Mouse (Mus musculus) gastrocnemius, adult 8-10 months (tissue): Measurements from ENCODE around the gene Klk1b22. TPM values are rescaled to one million over a fixed set of nuclear protein-coding genes. Genes with fewer than 3 reads are reported as not detected.
"Not testable (repeated sequence)": the region's sequence is repeated elsewhere in the genome, so short reads cannot be mapped to it uniquely, and the experiment has no call there.

Experiments used
- DNase-seq, 2 experiments: peaks; one replicate each; pipeline ENCODE4 v3.0.0; 2022; ENCODE audit warnings: low spot score in 2 of 2
- total RNA-seq, 4 experiments: library from RNA; stranded (reverse); gene quantifications; 2 replicates each; pipeline ENCODE4 v1.2.4; 2022

Gene Klk1b22
- not detected for total RNA-seq

GRCm38 (mm10) chr7:44112373-44112772 lies at the start of gene Klk1b22:
Gene Klk1b22, plus strand, starts transcription at chr7:44112673.
- no peak for DNase-seq

DNA sequence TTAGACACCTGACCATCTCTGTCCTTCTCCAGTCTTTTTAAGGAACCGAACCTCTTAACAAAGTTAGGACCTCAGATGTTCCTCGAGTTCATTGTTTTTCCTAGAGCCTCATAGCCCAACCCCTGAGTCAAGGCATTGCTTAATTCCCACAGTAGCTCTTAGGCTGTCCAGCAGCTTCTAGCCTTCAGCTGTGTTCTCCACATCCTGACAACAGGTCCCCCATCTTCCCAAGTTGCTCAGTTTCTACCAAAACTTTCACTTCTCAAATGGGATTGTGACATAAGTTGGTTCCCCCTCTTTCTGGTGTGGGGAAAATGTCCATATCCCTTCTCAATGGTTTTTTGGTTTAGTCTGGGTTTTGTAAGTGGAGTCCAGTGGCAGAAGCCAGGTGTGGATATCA lies 40.4 kb upstream of the Klk1b22 start:
- DNase-seq: no peak

GRCm38 (mm10) chr7:44077703-44078102 lies 34.8 kb upstream of the Klk1b22 start:
- DNase-seq: no peak

- DNase-seq: no peak
Observed at GRCm38 (mm10) chr7:44096111-44096510, 16.4 kb upstream of the Klk1b22 start.

DNA sequence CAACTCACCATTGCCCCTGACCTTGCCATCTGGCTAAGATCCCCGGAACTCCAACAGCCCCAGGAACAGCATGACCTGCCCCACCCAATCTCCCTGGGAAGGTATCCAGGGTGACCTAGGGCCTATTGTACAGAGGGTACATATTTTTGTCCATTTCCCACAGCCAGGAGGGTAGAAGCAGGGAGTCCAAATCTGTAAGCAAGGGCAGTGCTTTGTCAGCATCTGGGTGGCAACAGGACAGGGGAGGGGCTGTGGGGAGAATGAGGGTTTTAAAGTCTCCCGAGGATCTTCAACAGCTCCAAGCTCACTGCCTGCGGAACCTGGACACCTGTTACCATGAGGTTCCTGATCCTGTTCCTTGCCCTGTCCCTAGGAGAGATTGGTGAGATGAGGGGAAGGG lies 10.4 kb upstream of the Klk1b22 start, which contains the start of gene Klk1b21:
Klk1b21 (plus strand) TSS at position 301 of the 400 bp plus-strand sequence.
- not testable (repeated sequence) for DNase-seq

- no peak for DNase-seq
Observed at GRCm38 (mm10) chr7:44123445-44123844, 11.0 kb downstream of the Klk1b22 start.

GRCm38 (mm10) chr7:44136467-44136866 lies 24.0 kb downstream of the Klk1b22 start, which contains the start of gene Klk1b16:
Gene Klk1b16, plus strand, starts transcription at chr7:44136767.
- no peak for DNase-seq

Other genes starting within 250 kb of the Klk1b22 start
- gene Klk4, start 231.5 kb upstream of the Klk1b22 start, total RNA-seq: not detected
- gene Klk15, start 178.9 kb upstream of the Klk1b22 start, total RNA-seq: not detected
- not detected for gene Klk1b8, start 162.0 kb upstream of the Klk1b22 start, total RNA-seq
- gene Klk1b1, start 145.9 kb upstream of the Klk1b22 start, total RNA-seq: not detected
- gene Klk1b9, start 136.6 kb upstream of the Klk1b22 start, total RNA-seq: not detected
- not detected for gene Klk1b11, start 116.8 kb upstream of the Klk1b22 start, total RNA-seq
- 1 to 10 TPM in 1 of 4 experiments, not detected in 3; 1.3 TPM for gene Klk1b26, start 100.5 kb upstream of the Klk1b22 start, total RNA-seq
- gene Klk1b27, start 60.4 kb upstream of the Klk1b22 start, total RNA-seq: not detected
- gene Klk1b21, start 10.3 kb upstream of the Klk1b22 start, total RNA-seq: not detected
- not detected for gene Klk1b16, start 24.1 kb downstream of the Klk1b22 start, total RNA-seq
- gene Klk1b24, start 75.6 kb downstream of the Klk1b22 start, total RNA-seq: not detected
- not detected for gene Klk1b3, start 85.5 kb downstream of the Klk1b22 start, total RNA-seq
- not detected for gene Klk1b4, start 94.8 kb downstream of the Klk1b22 start, total RNA-seq
- gene Klk1b5, start 103.3 kb downstream of the Klk1b22 start, total RNA-seq: not detected
- gene Klk1, start 112.7 kb downstream of the Klk1b22 start, total RNA-seq: under 1 TPM in 2 of 4 experiments, not detected in 2; 0.31 to 0.72 TPM
- gene Gm36864, start 123.5 kb downstream of the Klk1b22 start, total RNA-seq: not detected
- not detected for gene 1700028J19Rik, start 134.0 kb downstream of the Klk1b22 start, total RNA-seq
- 1 to 10 TPM; 5.1 to 9.2 (median 6.6) TPM for gene 2410002F23Rik, start 134.0 kb downstream of the Klk1b22 start, total RNA-seq
- not detected for gene Acp4, start 144.7 kb downstream of the Klk1b22 start, total RNA-seq
- gene Gm15517, start 148.8 kb downstream of the Klk1b22 start, total RNA-seq: not detected
- 1 to 10 TPM in 2 of 4 experiments, under 1 TPM in 2; 0.53 to 1.3 (median 0.99) TPM for gene Clec11a, start 194.2 kb downstream of the Klk1b22 start, total RNA-seq
- under 1 TPM; 0.17 to 0.43 (median 0.34) TPM for gene Shank1, start 197.6 kb downstream of the Klk1b22 start, total RNA-seq